Mouse (Mus musculus) CH12.LX (cell line): Measurements from ENCODE around the gene Gm44965. TPM values are rescaled to one million over a fixed set of nuclear protein-coding genes. Genes with fewer than 3 reads are reported as not detected.

Source experiments
- DNase-seq: peaks from one replicate; pipeline ENCODE4 v3.0.0-alpha.2; 2013; ENCODE audit errors: extremely low read depth
- H3K27ac ChIP-seq: 2 replicates; pipeline ENCODE4 v1.5.1; 2012; ENCODE audit warnings: low read depth, mild to moderate bottlenecking, control low read depth, moderate library complexity; ENCODE audit not compliant: insufficient read depth
- H3K27me3 ChIP-seq: replicated peaks from 2 replicates; pipeline ENCODE3; 2012; ENCODE audit warnings: inconsistent platforms
- H3K36me3 ChIP-seq, 2 experiments: replicated peaks in 1 of 2; 2 replicates each; pipeline versions ENCODE3 to v1.6.1; 2012; ENCODE audit warnings: inconsistent platforms in 1 of 2, low read length in 1 of 2, mild to moderate bottlenecking in 1 of 2, mixed read lengths in 1 of 2, moderate library complexity in 1 of 2; ENCODE audit not compliant: control insufficient read depth in 1 of 2, insufficient read depth in 1 of 2
- H3K4me1 ChIP-seq, 2 experiments: 2 replicates each; pipeline ENCODE4 v1.6.1; 2012; ENCODE audit warnings: inconsistent platforms in 1 of 2, moderate library complexity in 1 of 2; ENCODE audit not compliant: insufficient read depth in 2 of 2, control insufficient read depth in 1 of 2
- H3K4me2 ChIP-seq: 2 replicates; pipeline ENCODE4 v1.6.1; 2012; ENCODE audit warnings: low read depth, mild to moderate bottlenecking, control low read depth; ENCODE audit not compliant: poor library complexity, insufficient read depth, severe bottlenecking
- H3K4me3 ChIP-seq, 3 experiments: fragments of 150-350 bp in 1 of 3; sonication (generic) in 1 of 3; replicated peaks in 1 of 3; 2 replicates each; pipeline versions ENCODE3 to v1.5.1; 2011 to 2012; ENCODE audit warnings: low read depth in 2 of 3, low read length in 2 of 3, mild to moderate bottlenecking in 2 of 3, moderate library complexity in 2 of 3, control low read depth in 1 of 3, improper control_type of control experiment in 1 of 3, inconsistent platforms in 1 of 3, mixed read lengths in 1 of 3; ENCODE audit not compliant: poor library complexity in 1 of 3
- H3K79me2 ChIP-seq: replicated peaks from 2 replicates; pipeline ENCODE4 v1.6.1; 2012; ENCODE audit warnings: mild to moderate bottlenecking, moderate library complexity; ENCODE audit not compliant: control insufficient read depth, poor library complexity, insufficient read depth, severe bottlenecking; ENCODE audit errors: extremely low read depth
- H3K9ac ChIP-seq: 2 replicates; pipeline ENCODE4 v1.6.1; 2012; ENCODE audit warnings: low read depth, mild to moderate bottlenecking, control low read depth, moderate library complexity; ENCODE audit not compliant: insufficient read depth
- H3K9me3 ChIP-seq: replicated peaks from 2 replicates; pipeline ENCODE3; 2012; ENCODE audit warnings: low read length, inconsistent platforms, mixed read lengths
- BHLHE40 ChIP-seq: IDR thresholded peaks from 2 replicates; pipeline ENCODE4 v1.6.1; 2011; ENCODE audit warnings: mild to moderate bottlenecking, low read depth, low read length, improper control_type of control experiment
- CHD2 ChIP-seq: IDR thresholded peaks from 2 replicates; pipeline ENCODE4 v1.6.1; 2011; ENCODE audit warnings: low read length, improper control_type of control experiment
- CTCF ChIP-seq, 2 experiments: IDR thresholded peaks in 1 of 2; conservative IDR thresholded peaks in 1 of 2; 2 replicates each; pipeline ENCODE4 v1.5.1; 2011 to 2012; ENCODE audit warnings: low read depth in 2 of 2, low read length in 2 of 2, improper control_type of control experiment in 1 of 2, inconsistent platforms in 1 of 2, mild to moderate bottlenecking in 1 of 2, moderate library complexity in 1 of 2
- E2F4 ChIP-seq: IDR thresholded peaks from 2 replicates; pipeline ENCODE4 v1.6.1; 2011; ENCODE audit warnings: low read depth, low read length, improper control_type of control experiment; ENCODE audit not compliant: insufficient replicate concordance
- ELF1 ChIP-seq: IDR thresholded peaks from 2 replicates; pipeline ENCODE4 v1.6.1; 2014; ENCODE audit warnings: low read depth, mild to moderate bottlenecking, inconsistent platforms, low read length, improper control_type of control experiment
- EP300 ChIP-seq: IDR thresholded peaks from 2 replicates; pipeline ENCODE4 v1.6.1; 2011; ENCODE audit warnings: low read length, improper control_type of control experiment
- HCFC1 ChIP-seq: IDR thresholded peaks from 2 replicates; pipeline ENCODE4 v1.6.1; 2012; ENCODE audit warnings: low read depth, mild to moderate bottlenecking, inconsistent platforms, low read length, improper control_type of control experiment
- JUN ChIP-seq: IDR thresholded peaks from 2 replicates; pipeline ENCODE4 v1.6.1; 2011; ENCODE audit warnings: low read depth, mild to moderate bottlenecking, low read length, improper control_type of control experiment, moderate library complexity; ENCODE audit not compliant: insufficient read depth
- JUND ChIP-seq: conservative IDR thresholded peaks from 2 replicates; pipeline ENCODE4 v1.6.1; 2011; ENCODE audit warnings: low read depth, low read length, improper control_type of control experiment
- MAFK ChIP-seq: IDR thresholded peaks from 2 replicates; pipeline ENCODE4 v1.6.1; 2011; ENCODE audit warnings: low read length, improper control_type of control experiment; ENCODE audit not compliant: insufficient replicate concordance
- MAX ChIP-seq: IDR thresholded peaks from 2 replicates; pipeline ENCODE4 v1.6.1; 2011; ENCODE audit warnings: low read length, improper control_type of control experiment
- MAZ ChIP-seq: IDR thresholded peaks from 2 replicates; pipeline ENCODE4 v1.6.1; 2012; ENCODE audit warnings: low read depth, mild to moderate bottlenecking, inconsistent platforms, low read length, improper control_type of control experiment, moderate library complexity
- MXI1 ChIP-seq: IDR thresholded peaks from 2 replicates; pipeline ENCODE4 v1.6.1; 2011; ENCODE audit warnings: mild to moderate bottlenecking, low read depth, low read length, improper control_type of control experiment
- NELFE ChIP-seq: IDR thresholded peaks from 2 replicates; pipeline ENCODE4 v1.6.1; 2011; ENCODE audit warnings: low read depth, low read length, improper control_type of control experiment
- PAX5 ChIP-seq: IDR thresholded peaks from 2 replicates; pipeline ENCODE4 v1.6.1; 2012; ENCODE audit warnings: low read length, inconsistent platforms, mixed read lengths
- POLR2A ChIP-seq: IDR thresholded peaks from 2 replicates; pipeline ENCODE4 v1.6.1; 2011; ENCODE audit warnings: low read depth, mild to moderate bottlenecking, improper control_type of control experiment, low read length
- POLR2AphosphoS2 ChIP-seq: IDR thresholded peaks from 2 replicates; pipeline ENCODE4 v1.6.1; 2011; ENCODE audit warnings: low read depth, low read length, improper control_type of control experiment
- RCOR1 ChIP-seq: conservative IDR thresholded peaks from 2 replicates; pipeline ENCODE4 v1.6.1; 2012; ENCODE audit warnings: low read depth, mild to moderate bottlenecking, inconsistent platforms, low read length, improper control_type of control experiment
- SIN3A ChIP-seq: IDR thresholded peaks from 2 replicates; pipeline ENCODE4 v1.6.1; 2012; ENCODE audit warnings: low read length, improper control_type of control experiment, inconsistent platforms
- TBP ChIP-seq: conservative IDR thresholded peaks from 2 replicates; pipeline ENCODE4 v1.6.1; 2011; ENCODE audit warnings: low read depth, low read length, improper control_type of control experiment
- TCF12 ChIP-seq: IDR thresholded peaks from 2 replicates; pipeline ENCODE4 v1.6.1; 2014; ENCODE audit warnings: low read depth, mild to moderate bottlenecking, inconsistent platforms, low read length, improper control_type of control experiment
- USF1 ChIP-seq: IDR thresholded peaks from 2 replicates; pipeline ENCODE4 v1.6.1; 2014; ENCODE audit warnings: low read depth, mild to moderate bottlenecking, inconsistent platforms, low read length, improper control_type of control experiment
- USF2 ChIP-seq: conservative IDR thresholded peaks from 2 replicates; pipeline ENCODE4 v1.6.1; 2011; ENCODE audit warnings: low read depth, low read length, improper control_type of control experiment
- ZKSCAN1 ChIP-seq: IDR thresholded peaks from 2 replicates; pipeline ENCODE4 v1.6.1; 2012; ENCODE audit warnings: low read depth, inconsistent platforms, low read length, improper control_type of control experiment, borderline replicate concordance
- ZMIZ1 ChIP-seq: IDR thresholded peaks from 2 replicates; pipeline ENCODE4 v1.6.1; 2012; ENCODE audit warnings: low read depth, mild to moderate bottlenecking, inconsistent platforms, low read length, improper control_type of control experiment
- ZNF384 ChIP-seq: IDR thresholded peaks from 2 replicates; pipeline ENCODE4 v1.6.1; 2012; ENCODE audit warnings: low read depth, low read length, improper control_type of control experiment, inconsistent platforms
- dilution Hi-C: fragments of 300-500 bp; cut with MboI; formaldehyde crosslinking; loops from 2 replicates; pipeline ENCODE4 v1.14.3; 2020; ENCODE audit warnings: low sequenced_read_pairs; ENCODE audit not compliant: extremely low pct_unique_long_range_greater_than_20kb, extremely low pct_ligation_motif_present
- in situ Hi-C: fragments of 300-500 bp; cut with MboI; formaldehyde crosslinking; loops from 3 replicates; pipeline ENCODE4 v1.14.3; 2019; ENCODE audit warnings: low sequenced_read_pairs, low pct_ligation_motif_present, low pct_unique_long_range_greater_than_20kb, mixed read lengths
- polyA plus RNA-seq: library from polyadenylated mRNA; unstranded; fragments of >175 nt; gene quantifications from 2 replicates; pipeline ENCODE4 v1.2.1, GENCODE M21; 2012; ENCODE audit warnings: low read depth; ENCODE audit not compliant: insufficient read length
- total RNA-seq, 2 experiments: library from RNA; depleted of rRNA; stranded (reverse); fragments of 300-350 nt in 1 of 2; fragments of >200 nt in 1 of 2; gene quantifications; 2 replicates each; pipeline ENCODE4 v1.2.3; 2012 to 2014

Gm44965 gene
- total and polyA plus RNA-seq, 3 experiments: not detected

GRCm38 (mm10) chr6:48601271-48602079, 7.7 kb downstream of the Gm44965 start, which contains the start of gene Zfp775:
Zfp775 (plus strand) TSS chr6:48602063.
- Histone ChIP-seq H3K36me3 (peaks cover 21 to 43% of the 10 kb centered on the region in 2 experiments), H3K27me3 (no peaks in the 10 kb centered on the region), H3K79me2 (peaks cover 3% of the 10 kb centered on the region; the same call in 1 of the 2 replicates), H3K4me1 (peaks cover 4 to 31% of the 10 kb centered on the region in 2 experiments; a peak in 3 of 4 replicates), H3K9me3 (peaks cover 3% of the 10 kb centered on the region), H3K4me2 (peak within 1 kb of the TSS; percentile 73), H3K9ac (peak within 1 kb of the TSS; percentile 39), H3K27ac (peak within 1 kb of the TSS; percentile 2; the same call in 1 of the 2 replicates), H3K4me3 (peak within 1 kb of the TSS; percentile 74 to 86 (median 82))
- in situ Hi-C loops (no loop called here), dilution Hi-C loops (no loop called here)
- TF ChIP-seq USF1 (peak; percentile 71), TCF12 (peak; percentile 84), TBP (peak; percentile 67; the same call in 1 of the 2 replicates), ZMIZ1 (peak; percentile 83; the same call in 1 of the 2 replicates), JUN (no peak), MXI1 (0 out of 2 replicates have a peak, but pooled peaks have one; percentile 11), SIN3A (no peak), E2F4 (no peak), ZNF384 (no peak), HCFC1 (peak; percentile 49; the same call in 1 of the 2 replicates), BHLHE40 (no peak), MAX (0 out of 2 replicates have a peak, but pooled peaks have one; percentile 33), RCOR1 (no peak), NELFE (peak; percentile 78), ELF1 (peak; percentile 43; the same call in 1 of the 2 replicates), ZKSCAN1 (no peak), POLR2A (peak; percentile 90), POLR2AphosphoS2 (peak; percentile 74), EP300 (no peak), CTCF (conservative IDR thresholded peaks at IDR 0.05 in 1 of 2, IDR thresholded peaks at IDR 0.05 in 1 of 2; ENCODE audit: low read depth in 2 of 2, low read length in 2 of 2) (no peak), CHD2 (peak; percentile 90), MAZ (0 out of 2 replicates have a peak, but pooled peaks have one; percentile 11), JUND (no peak), MAFK (no peak), PAX5 (no peak), USF2 (peak; percentile 26; the same call in 1 of the 2 replicates)
- peak; percentile 91 for DNase-seq
